Mouse (Mus musculus): ENCODE data around the gene Slfn14.
"Not testable (repeated sequence)": the region's sequence is repeated elsewhere in the genome, so short reads cannot be mapped to it uniquely, and the experiment has no call there.

Slfn14 gene

DNA sequence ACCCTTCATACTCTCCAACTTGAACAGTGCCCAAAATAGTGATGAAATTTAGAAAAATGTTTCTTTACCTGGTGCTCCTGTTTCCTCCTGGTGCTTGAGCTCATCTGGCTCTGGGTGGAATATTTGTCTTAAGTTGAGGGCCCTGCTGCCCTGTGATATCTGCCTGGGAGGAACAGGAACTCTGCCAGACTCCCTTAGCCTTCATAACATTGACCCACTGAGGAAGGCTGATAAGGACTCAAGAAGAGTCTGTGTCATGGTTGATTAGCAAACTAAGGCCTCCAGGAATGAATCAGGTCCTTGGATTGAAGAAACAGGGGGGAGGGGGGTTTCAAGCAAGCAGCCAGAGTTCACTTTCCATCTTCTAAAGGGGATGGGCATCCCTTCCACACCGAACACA lies at the start of gene Slfn14:
Gene Slfn14 (minus strand): TSS at position 161 of the 400 bp plus-strand sequence.
- DNase-seq (ENCODE audit: low read depth, low spot score) = no peak

- no peak for DNase-seq (ENCODE audit: low read depth, low spot score)
Observed at GRCm38 (mm10) chr11:83335826-83336225, 49.3 kb upstream of the Slfn14 start.

DNA sequence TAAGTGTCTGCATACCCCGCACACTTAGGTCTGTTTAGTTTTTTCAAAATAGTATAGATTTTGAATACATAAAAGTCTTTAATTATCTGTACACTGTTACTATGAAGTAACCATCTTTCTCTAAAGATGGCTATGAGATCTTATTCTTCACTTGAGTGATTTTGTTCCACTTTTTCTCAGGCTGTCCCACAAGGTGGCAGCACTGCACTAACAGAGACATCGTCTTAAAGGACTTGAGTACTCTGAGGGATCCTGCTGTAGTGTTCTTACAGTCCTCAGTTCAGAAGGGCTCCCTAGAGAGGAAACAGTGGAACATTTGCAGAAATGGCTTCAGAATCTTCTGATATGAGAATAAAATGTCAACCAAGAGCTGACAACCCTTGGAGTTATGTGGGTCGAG lies 40.9 kb upstream of the Slfn14 start:
- DNase-seq (ENCODE audit: low read depth, low spot score) = peak; percentile 73

DNA sequence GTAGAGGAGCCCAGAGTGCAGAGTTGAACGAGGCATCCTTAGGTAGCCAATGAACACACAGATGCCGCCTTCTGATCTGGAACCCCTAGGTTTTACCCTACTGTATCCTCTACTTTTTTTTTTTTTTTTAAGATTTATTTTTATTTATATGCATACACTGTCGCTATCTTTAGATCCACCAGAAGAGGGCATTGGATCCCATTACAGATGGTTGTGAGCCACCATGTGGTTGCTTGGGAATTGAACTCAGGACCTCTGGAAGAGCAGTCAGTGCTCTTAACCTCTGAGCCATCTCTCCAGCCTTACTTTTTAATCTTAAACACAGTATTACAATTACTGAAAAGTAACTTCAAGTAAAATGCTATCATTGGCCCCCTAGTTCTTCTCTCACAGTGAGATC lies 40.2 kb upstream of the Slfn14 start:
- DNase-seq (ENCODE audit: low read depth, low spot score) = not testable (repeated sequence)

- no peak for DNase-seq (ENCODE audit: low read depth, low spot score)
Observed at GRCm38 (mm10) chr11:83319048-83319447, 32.5 kb upstream of the Slfn14 start.

- DNase-seq (ENCODE audit: low read depth, low spot score) = no peak
Observed at GRCm38 (mm10) chr11:83312471-83312870, 25.9 kb upstream of the Slfn14 start.

DNA sequence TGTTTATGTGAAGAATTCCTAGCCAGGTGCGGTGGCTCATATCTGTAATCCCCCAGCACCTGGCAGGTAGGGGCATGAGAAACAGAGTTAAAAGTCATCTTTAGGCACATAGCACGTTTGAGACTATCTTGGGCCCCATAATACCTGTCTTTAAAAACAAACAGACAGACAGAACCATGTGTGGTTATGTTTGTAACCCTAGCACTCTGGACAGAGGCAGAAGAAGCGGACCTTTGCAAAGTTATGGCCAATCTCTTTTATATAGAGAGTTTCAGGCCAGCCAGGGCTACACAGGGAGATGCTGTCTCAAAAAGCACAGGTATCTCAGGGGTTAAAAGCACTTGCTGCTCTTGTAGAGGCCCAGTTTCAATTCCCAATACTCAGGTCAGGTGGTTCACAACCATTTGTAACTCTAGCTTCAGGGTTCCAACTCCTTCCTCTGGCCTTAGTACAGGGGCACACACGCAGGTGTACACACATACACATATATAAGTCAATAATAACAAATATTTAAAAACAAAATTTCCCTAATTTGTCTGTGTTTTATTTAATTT lies 20.3 kb upstream of the Slfn14 start:
- DNase-seq (ENCODE audit: low read depth, low spot score) = no peak

DNA sequence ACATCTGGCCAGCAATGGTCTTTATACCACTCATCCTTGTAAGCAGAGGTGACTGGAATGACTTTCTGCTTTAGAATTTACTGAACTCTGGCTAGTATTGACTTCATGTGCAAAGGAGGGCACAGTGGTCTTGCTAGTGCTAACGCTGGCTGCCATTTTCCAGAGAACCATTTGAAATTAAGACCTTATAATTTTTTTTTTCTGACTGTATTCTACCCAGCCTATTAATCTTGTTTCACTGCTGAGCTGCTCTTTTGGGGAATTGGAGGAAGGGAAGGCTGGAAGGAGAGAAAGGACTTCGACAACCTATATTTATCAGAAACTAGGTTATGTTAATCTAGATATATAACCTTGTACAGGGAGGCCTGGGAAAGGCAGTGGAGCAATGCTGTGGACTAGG lies 18.0 kb upstream of the Slfn14 start:
- DNase-seq (ENCODE audit: low read depth, low spot score) = no peak

DNA sequence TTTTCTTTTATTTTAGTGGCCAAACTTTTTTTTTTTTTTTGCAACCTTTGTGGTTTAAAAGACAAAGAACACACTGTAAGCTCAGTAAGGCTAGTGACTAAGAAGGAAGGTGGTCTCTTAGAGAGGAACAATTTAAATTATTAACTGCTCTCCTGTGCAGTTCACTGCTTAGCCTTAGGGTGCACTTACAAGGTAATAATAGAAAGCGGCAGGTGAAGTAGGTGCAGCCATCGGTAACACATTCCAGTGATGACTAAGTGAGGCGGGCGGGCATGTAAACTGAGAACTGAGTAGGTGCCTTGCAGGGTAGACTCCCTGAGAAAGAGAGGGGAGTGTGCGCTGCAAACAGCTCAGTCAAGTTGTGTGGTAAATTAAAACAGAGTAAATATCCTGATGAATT lies 17.2 kb upstream of the Slfn14 start:
- DNase-seq (ENCODE audit: low read depth, low spot score) = peak; percentile 45

DNA sequence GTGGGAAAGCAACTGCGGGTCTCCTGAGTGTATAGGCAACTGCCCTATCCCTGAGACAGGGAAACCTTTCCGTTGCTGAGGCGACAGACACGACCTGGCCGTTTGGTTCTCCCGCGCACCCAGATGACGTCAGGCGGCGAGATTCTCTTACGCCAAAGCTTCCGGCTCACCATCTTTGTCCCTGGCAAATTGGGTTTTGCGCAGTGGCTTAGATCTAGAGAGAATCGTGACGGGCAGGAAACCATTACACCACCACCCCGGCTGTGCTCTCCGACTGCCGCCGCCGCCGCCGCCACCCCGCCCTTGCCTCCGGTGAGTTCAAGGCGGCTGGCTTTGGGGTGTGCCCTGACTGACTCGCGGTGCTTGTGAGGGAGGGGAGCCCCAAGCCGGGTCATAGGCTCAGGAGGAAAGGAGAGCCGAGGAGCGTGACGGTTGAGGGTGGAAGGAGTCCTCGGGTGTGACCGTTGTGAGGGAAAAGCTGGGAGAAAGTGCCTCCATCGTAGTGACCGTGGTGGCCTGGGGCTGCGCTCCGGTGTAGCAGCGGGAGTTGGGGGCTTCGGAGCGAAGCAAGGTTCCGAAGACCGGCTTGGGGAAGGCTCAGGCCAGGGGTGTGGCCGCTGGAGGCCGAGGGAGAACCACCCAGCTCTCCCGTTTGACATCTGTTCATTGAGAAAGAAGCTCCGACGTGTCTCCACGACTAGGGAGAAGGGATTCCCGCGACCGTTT lies 16.2 kb upstream of the Slfn14 start, which contains the start of gene Pex12:
Gene Pex12 (minus strand): TSS at position 61 of the 726 bp plus-strand sequence.
- DNase-seq (ENCODE audit: low read depth, low spot score) = peak; percentile 98

GRCm38 (mm10) chr11:83302124-83302523 lies 15.6 kb upstream of the Slfn14 start:
- DNase-seq (ENCODE audit: low read depth, low spot score) = no peak

- no peak for DNase-seq (ENCODE audit: low read depth, low spot score)
Observed at GRCm38 (mm10) chr11:83301431-83301831, 14.9 kb upstream of the Slfn14 start.

- DNase-seq (ENCODE audit: low read depth, low spot score) = no peak
Observed at GRCm38 (mm10) chr11:83299724-83300123, 13.2 kb upstream of the Slfn14 start.

- peak; percentile 96 for DNase-seq (ENCODE audit: low read depth, low spot score)
Observed at GRCm38 (mm10) chr11:83298225-83299195, 12.0 kb upstream of the Slfn14 start, which contains the start of gene Ap2b1. TSS of gene Ap2b1 (plus strand) at chr11:83299024.

GRCm38 (mm10) chr11:83297816-83298215 lies 11.3 kb upstream of the Slfn14 start:
- DNase-seq (ENCODE audit: low read depth, low spot score) = no peak

DNA sequence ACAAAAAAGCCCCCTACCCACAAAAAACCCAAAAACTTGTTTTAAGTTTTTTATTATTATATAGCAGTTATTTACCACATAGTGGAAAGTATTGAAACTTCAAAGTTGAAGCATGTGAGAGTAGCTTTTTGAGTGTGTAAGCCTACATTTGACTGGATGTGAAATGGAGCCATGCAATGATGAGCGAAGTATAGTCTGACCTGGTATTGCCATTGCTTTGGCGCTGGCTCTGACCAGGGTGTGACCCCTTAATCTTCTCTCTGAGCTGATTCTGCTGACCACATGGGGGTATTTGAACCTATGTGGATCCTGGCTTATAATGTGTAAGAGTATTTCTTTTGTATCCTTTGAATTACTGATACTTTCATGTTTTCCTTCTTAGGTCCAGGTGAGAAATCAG lies 7.6 kb upstream of the Slfn14 start:
- DNase-seq (ENCODE audit: low read depth, low spot score) = no peak

GRCm38 (mm10) chr11:83293182-83293581 lies 6.7 kb upstream of the Slfn14 start:
- DNase-seq (ENCODE audit: low read depth, low spot score) = no peak

DNA sequence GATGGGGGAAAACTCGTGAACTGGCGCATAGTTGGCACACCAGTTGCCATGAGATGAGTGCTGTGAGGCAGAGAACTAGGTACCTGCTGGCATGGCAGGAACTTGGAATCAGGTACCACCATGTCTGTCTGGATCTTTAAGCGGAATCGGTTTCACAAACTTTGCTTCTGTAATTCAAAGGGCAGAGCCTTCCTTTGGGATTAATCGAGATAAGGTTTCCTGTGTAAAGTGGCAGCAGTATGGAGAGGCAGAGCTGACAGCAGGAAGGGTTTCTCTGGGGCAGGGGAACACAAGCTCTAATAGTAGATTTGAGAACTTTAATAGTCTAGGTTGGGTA lies 5.7 kb upstream of the Slfn14 start:
- no peak for DNase-seq (ENCODE audit: low read depth, low spot score)

DNA sequence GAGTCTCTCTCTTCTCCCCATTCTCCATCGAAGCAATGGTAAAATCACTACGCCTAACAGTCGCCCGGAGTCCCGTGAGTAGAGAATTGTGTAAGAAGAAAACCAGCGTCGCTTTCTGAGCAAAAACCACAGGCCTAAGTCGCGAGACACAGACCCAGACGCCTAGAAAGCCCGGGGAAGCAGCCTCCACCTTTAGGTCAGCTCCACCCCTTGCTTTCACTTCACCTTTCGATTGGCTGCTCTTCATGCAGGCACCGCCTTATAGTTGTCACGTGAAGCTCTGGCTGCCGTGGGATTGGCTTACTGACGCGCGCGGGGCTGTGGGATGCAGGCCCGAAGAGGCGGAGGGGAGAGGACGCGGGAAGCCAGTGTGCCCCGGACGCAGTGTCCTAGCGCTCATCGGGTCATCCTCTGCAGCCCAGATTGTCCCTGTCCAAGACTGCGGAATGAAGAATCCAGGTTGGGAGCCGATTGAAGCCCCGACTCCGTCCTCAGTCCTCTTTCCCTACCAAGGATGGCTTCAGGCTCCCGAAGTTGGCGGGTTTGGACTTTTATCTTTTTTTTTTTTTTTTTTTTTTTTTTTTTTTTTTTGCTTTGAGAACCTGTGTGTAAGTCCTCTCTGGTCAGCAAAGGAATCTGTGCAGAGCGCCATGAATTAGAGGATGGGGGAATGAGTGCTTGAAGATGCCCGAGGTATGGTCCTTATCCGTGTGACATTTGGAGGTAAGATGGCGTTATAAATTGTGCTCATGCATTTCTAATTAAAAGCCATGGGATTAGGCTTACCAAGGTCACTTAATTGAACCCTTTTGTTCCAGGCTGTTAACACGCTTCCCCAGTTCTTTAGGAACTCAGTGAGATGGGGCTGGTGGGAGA lies 5.1 kb upstream of the Slfn14 start:
- DNase-seq (ENCODE audit: low read depth, low spot score) = peak; percentile 97

DNA sequence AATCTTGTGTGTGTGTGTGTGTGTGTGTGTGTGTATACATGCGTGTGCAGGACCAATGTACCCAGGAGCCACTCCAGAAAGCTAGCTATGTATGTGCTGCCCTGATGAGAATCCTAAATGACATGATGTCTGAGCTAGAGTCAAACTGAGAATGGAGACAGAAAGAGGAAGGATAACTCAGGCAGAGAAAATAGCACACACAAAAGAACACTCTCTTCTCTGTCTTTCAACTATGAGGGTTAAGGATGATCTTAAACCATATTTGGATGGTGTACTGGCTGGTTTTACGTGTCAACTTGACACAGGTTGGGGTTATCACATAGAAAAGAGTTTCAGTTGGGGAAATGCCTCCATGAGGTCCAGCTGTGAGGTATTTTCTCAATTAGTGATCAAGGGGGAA lies 3.1 kb upstream of the Slfn14 start:
- no peak for DNase-seq (ENCODE audit: low read depth, low spot score)

- DNase-seq (ENCODE audit: low read depth, low spot score) = no peak
Observed at GRCm38 (mm10) chr11:83289036-83289435, 2.5 kb upstream of the Slfn14 start.

Data from R1 (cell line).